Mouse (Mus musculus) E14TG2a.4 (cell line): Measurements from ENCODE around the gene Sufu.

Experiments
- H3K27me3 ChIP-seq: 2 replicates; pipeline ENCODE4 v1.6.1; 2014; ENCODE audit warnings: low read length, control low read depth; ENCODE audit not compliant: insufficient read depth
- H3K36me3 ChIP-seq: 2 replicates; pipeline ENCODE4 v1.6.1; 2014; ENCODE audit warnings: low read length, control low read depth; ENCODE audit not compliant: insufficient read depth
- H3K4me1 ChIP-seq: replicated peaks from 2 replicates; pipeline ENCODE4 v1.6.1; 2014; ENCODE audit warnings: low read depth, low read length, control low read depth
- H3K4me3 ChIP-seq: replicated peaks from 2 replicates; pipeline ENCODE4 v1.5.1; 2014; ENCODE audit warnings: mild to moderate bottlenecking, low read length
- H3K9me3 ChIP-seq: 2 replicates; pipeline ENCODE4 v1.6.1; 2014; ENCODE audit warnings: low read length, control low read depth
- CTCF ChIP-seq: conservative IDR thresholded peaks from 2 replicates; pipeline ENCODE4 v1.5.1; 2014; ENCODE audit warnings: low read length
- NANOG ChIP-seq: IDR thresholded peaks from 2 replicates; pipeline ENCODE4 v1.6.1; 2014; ENCODE audit warnings: borderline replicate concordance, low read length, mixed read lengths
- POU5F1 ChIP-seq: IDR thresholded peaks from 2 replicates; pipeline ENCODE4 v1.6.1; 2014; ENCODE audit warnings: low read length, borderline replicate concordance

The Sufu gene

DNA sequence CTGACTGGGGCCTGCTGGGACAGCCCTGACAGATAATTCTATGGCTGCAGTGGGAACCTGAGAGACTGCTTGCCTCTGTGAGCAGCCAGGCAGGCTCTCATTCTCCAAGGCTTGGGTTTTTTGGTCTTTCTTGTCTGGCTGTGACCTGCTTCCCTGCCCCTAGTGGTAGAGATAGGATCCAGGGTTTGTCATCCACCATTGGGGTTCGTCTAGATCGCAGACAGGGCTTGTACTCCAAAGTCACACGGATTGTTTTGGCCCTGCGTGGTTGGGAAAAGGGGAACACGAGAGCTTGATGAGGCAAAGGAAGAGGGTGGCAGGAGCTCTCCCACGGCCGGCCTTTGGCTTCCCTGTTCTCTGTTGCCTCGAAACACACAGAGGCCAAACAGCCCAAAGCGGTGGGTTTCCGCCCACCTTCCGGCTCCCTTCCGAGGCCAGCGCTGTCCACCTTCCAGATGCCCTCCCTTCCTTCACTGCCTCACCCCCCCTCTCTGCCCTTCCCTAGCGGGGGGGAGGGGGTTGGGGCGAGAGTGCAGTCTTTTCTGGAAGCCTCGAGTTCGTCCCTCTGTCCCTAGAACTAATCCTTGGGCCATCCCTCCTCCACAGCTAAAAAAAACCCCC, 86.3 kb downstream of the Sufu start:
- Histone ChIP-seq H3K4me3 (0 out of 2 replicates have a peak overlapping the region, but pooled peaks have one; percentile 4), H3K36me3 (peaks cover 30% of the 10 kb centered on the region), H3K4me1 (peaks cover 100% of the 10 kb centered on the region), H3K9me3 (no peaks in the 10 kb centered on the region), H3K27me3 (0 out of 2 replicates have a peak, but pooled peaks cover 2% of the 10 kb centered on the region)
- TF ChIP-seq CTCF (peak; percentile 40), NANOG (no peak)

- 0 out of 2 replicates have a peak, but pooled peaks cover 2% of the 10 kb centered on the region for H3K27me3 ChIP-seq
Observed at GRCm38 (mm10) chr19:46483701-46484328, 87.1 kb downstream of the Sufu start.

DNA sequence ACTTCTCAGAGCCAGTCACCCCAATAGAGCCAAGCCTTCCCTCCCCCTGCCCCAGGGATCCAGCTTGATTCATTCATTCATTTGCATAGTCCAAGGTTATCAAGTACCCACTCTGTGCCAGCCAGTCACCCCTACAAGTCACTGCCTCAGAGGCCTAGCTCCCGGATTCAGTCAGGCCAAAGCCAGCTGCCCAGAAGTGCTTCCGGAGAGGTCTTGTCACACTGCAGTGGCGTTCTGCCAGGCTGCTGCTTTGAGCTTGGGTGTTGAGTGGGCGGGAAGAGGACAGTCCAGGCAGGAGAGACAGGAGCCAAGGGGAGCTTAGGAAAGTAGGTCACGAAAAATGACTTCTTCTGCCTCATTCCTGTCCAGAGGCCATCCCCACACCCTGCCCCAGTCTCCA, 87.8 kb downstream of the Sufu start:
- Histone ChIP-seq H3K36me3 (peaks cover 30% of the 10 kb centered on the region), H3K4me3 (peak overlapping the region; percentile 50; the same call in 1 of the 2 replicates), H3K9me3 (no peaks in the 10 kb centered on the region), H3K27me3 (0 out of 2 replicates have a peak, but pooled peaks cover 2% of the 10 kb centered on the region), H3K4me1 (peaks cover 91% of the 10 kb centered on the region)
- TF ChIP-seq POU5F1 = no peak
- TF ChIP-seq NANOG = no peak
- TF ChIP-seq CTCF = no peak

More at GRCm38 (mm10) chr19:46483701-46484328, 87.1 kb downstream of the Sufu start:
- peak overlapping the region; percentile 50 for H3K4me3 ChIP-seq
- peaks cover 93% of the 10 kb centered on the region for H3K4me1 ChIP-seq
- peaks cover 30% of the 10 kb centered on the region for H3K36me3 ChIP-seq
- TF ChIP-seq POU5F1 (no peak), CTCF (no peak), NANOG (no peak)
- no peaks in the 10 kb centered on the region for H3K9me3 ChIP-seq

- no peaks in the 10 kb centered on the region for H3K9me3 ChIP-seq
- TF ChIP-seq CTCF = no peak
Observed at GRCm38 (mm10) chr19:46485847-46486246, 89.2 kb downstream of the Sufu start.

DNA sequence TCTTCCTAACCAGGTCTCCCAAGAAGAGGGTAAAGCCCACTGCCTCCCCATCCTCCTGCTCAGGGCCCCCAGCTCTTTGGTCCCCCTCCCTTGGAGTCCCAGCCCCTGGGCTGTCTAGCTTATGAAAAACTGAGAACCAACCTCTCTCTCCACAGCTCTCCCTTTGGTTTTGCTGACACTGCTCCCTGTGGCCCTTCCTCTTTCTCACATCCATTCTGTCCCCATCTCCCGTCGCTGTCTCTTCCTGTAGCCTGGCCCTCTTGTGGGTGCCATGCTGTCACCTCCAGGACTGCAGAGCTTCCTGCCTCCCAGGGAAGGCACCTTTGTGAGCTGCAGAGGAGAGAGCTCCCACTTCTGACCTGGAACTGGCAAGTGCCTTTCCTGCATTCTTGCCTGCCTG, 90.0 kb downstream of the Sufu start:
- H3K36me3 ChIP-seq = peaks cover 22% of the 10 kb centered on the region
- H3K9me3 ChIP-seq = no peaks in the 10 kb centered on the region
- 0 out of 2 replicates have a peak, but pooled peaks cover 2% of the 10 kb centered on the region for H3K27me3 ChIP-seq
- H3K4me1 ChIP-seq = peaks cover 88% of the 10 kb centered on the region
- no peak overlapping the region for H3K4me3 ChIP-seq
- TF ChIP-seq NANOG (no peak), CTCF (no peak), POU5F1 (no peak)

More at GRCm38 (mm10) chr19:46485847-46486246, 89.2 kb downstream of the Sufu start:
- peaks cover 23% of the 10 kb centered on the region for H3K36me3 ChIP-seq
- 0 out of 2 replicates have a peak, but pooled peaks cover 2% of the 10 kb centered on the region for H3K27me3 ChIP-seq
- H3K4me1 ChIP-seq = peaks cover 91% of the 10 kb centered on the region
- H3K4me3 ChIP-seq = peak overlapping the region; percentile 32; the same call in 1 of the 2 replicates

DNA sequence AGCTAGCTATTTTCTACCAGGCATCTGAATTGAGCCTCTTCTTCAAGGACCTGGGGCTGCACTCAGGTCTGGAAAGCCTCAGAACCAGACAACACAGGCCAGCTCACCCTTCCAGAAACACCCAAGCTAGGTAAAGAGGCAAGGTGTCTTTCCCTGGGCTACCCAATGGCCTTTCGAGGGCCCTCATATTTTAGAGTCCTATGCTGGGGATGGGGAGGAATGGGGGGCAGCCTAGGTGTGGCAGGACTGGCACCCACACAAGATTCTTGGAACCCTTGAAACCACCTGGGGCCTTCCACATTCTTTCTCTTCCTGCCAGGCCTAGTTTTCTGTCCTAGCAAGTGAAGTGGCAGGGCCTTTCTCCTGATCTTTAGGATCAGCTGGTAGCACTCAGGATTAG, 92.8 kb downstream of the Sufu start:
- H3K27me3 ChIP-seq = 0 out of 2 replicates have a peak, but pooled peaks cover 2% of the 10 kb centered on the region
- H3K9me3 ChIP-seq = no peaks in the 10 kb centered on the region
- peaks cover 61% of the 10 kb centered on the region for H3K4me1 ChIP-seq
- TF ChIP-seq POU5F1 (no peak), NANOG (no peak), CTCF (no peak)
- no peak overlapping the region for H3K4me3 ChIP-seq
- peaks cover 22% of the 10 kb centered on the region for H3K36me3 ChIP-seq

GRCm38 (mm10) chr19:46490634-46491033, 93.9 kb downstream of the Sufu start:
- Histone ChIP-seq H3K9me3 (no peaks in the 10 kb centered on the region), H3K4me1 (peaks cover 56% of the 10 kb centered on the region), H3K27me3 (no peaks in the 10 kb centered on the region)

GRCm38 (mm10) chr19:46495136-46495535, 98.4 kb downstream of the Sufu start:
- Histone ChIP-seq H3K36me3 (no peaks in the 10 kb centered on the region), H3K9me3 (no peaks in the 10 kb centered on the region), H3K27me3 (no peaks in the 10 kb centered on the region), H3K4me3 (peak overlapping the region; percentile 56), H3K4me1 (peaks cover 60% of the 10 kb centered on the region)
- TF ChIP-seq CTCF (no peak), NANOG (no peak), POU5F1 (no peak)

More at GRCm38 (mm10) chr19:46490634-46491033, 93.9 kb downstream of the Sufu start:
- Histone ChIP-seq H3K36me3 (peaks cover 12% of the 10 kb centered on the region), H3K4me3 (no peak overlapping the region)
- TF ChIP-seq NANOG (no peak), CTCF (no peak), POU5F1 (no peak)

DNA sequence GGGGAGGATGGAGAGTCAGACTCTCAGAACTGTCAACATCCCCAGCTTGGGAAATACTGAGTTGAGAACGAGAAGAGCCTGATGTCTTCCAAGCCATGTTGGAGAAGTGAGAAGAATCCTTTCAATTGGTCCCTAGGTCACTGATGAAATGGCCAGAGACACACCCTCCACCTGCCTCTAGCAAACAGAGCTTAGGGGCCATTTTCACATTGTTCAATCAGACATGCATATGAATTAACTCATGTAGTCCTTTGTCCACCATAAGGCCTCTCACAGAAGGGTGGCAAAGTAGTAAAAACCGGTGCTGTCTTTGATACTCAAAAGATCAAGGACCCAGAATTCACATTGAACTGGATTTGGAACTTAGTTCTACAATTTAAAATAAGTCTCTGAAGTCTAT, 100.5 kb downstream of the Sufu start:
- TF ChIP-seq NANOG = peak; percentile 49; the same call in 1 of the 2 replicates
- no peak for TF ChIP-seq CTCF
- TF ChIP-seq POU5F1 = peak; percentile 94
- Histone ChIP-seq H3K36me3 (no peaks in the 10 kb centered on the region), H3K4me3 (no peak overlapping the region)

More for the DNA sequence above, 100.5 kb downstream of the Sufu start:
- no peaks in the 10 kb centered on the region for H3K9me3 ChIP-seq
- H3K4me1 ChIP-seq = peaks cover 47% of the 10 kb centered on the region
- H3K27me3 ChIP-seq = no peaks in the 10 kb centered on the region
